Mouse (Mus musculus) cerebellum, adult 8-10 months (tissue): ENCODE data around the gene Atxn7l2.
A peak's percentile ranks its signal among the peaks of the same experiment; 100 is the strongest.

Experiments
- DNase-seq: peaks from one replicate; pipeline ENCODE4 v3.0.0; 2022

Gene Atxn7l2

GRCm38 (mm10) chr3:108204470-108204869, 6.3 kb downstream of the Atxn7l2 start:
- no peak for DNase-seq

- DNase-seq: peak; percentile 87
These were observed 7.0 kb downstream of the Atxn7l2 start for GRCm38 (mm10) chr3:108203621-108204325.

GRCm38 (mm10) chr3:108203212-108203611, 7.5 kb downstream of the Atxn7l2 start:
- DNase-seq: no peak

GRCm38 (mm10) chr3:108202506-108202905, 8.2 kb downstream of the Atxn7l2 start:
- DNase-seq: no peak

- peak; percentile 88 for DNase-seq
These were observed 10.1 kb downstream of the Atxn7l2 start, which contains the start of gene Cyb561d1 for GRCm38 (mm10) chr3:108200329-108201323. TSS of gene Cyb561d1 (minus strand) at chr3:108201212.

GRCm38 (mm10) chr3:108199231-108199630, 11.5 kb downstream of the Atxn7l2 start:
- peak; percentile 17 for DNase-seq

- DNase-seq: peak; percentile 57
These were observed 13.7 kb downstream of the Atxn7l2 start for GRCm38 (mm10) chr3:108197066-108197497.

- peak; percentile 27 for DNase-seq
These were observed 14.7 kb downstream of the Atxn7l2 start for GRCm38 (mm10) chr3:108195941-108196590.

- DNase-seq: no peak
These were observed 15.4 kb downstream of the Atxn7l2 start for GRCm38 (mm10) chr3:108195287-108195686.

- DNase-seq: no peak
These were observed 17.0 kb downstream of the Atxn7l2 start for GRCm38 (mm10) chr3:108193686-108194085.

- DNase-seq: no peak
These were observed 20.8 kb downstream of the Atxn7l2 start for GRCm38 (mm10) chr3:108189897-108190296.

- DNase-seq: peak; percentile 22
These were observed 21.8 kb downstream of the Atxn7l2 start for GRCm38 (mm10) chr3:108188716-108189490.

- no peak for DNase-seq
These were observed 23.5 kb downstream of the Atxn7l2 start for GRCm38 (mm10) chr3:108187111-108187795.

GRCm38 (mm10) chr3:108186098-108187047, 24.4 kb downstream of the Atxn7l2 start, which contains the start of gene Amigo1:
TSS of gene Amigo1 (plus strand) at chr3:108186335.
- DNase-seq: peak; percentile 66

GRCm38 (mm10) chr3:108185460-108186097, 25.2 kb downstream of the Atxn7l2 start:
- DNase-seq: no peak

GRCm38 (mm10) chr3:108184742-108185141, 26.0 kb downstream of the Atxn7l2 start:
- no peak for DNase-seq

- no peak for DNase-seq
These were observed 30.2 kb downstream of the Atxn7l2 start for GRCm38 (mm10) chr3:108180514-108180913.

GRCm38 (mm10) chr3:108178756-108179715, 31.7 kb downstream of the Atxn7l2 start:
- no peak for DNase-seq
